Mouse (Mus musculus): ENCODE data around the gene Snrpf.
"Not testable (repeated sequence)": the region's sequence is repeated elsewhere in the genome, so short reads cannot be mapped to it uniquely, and the experiment has no call there.

Gene Snrpf

DNA sequence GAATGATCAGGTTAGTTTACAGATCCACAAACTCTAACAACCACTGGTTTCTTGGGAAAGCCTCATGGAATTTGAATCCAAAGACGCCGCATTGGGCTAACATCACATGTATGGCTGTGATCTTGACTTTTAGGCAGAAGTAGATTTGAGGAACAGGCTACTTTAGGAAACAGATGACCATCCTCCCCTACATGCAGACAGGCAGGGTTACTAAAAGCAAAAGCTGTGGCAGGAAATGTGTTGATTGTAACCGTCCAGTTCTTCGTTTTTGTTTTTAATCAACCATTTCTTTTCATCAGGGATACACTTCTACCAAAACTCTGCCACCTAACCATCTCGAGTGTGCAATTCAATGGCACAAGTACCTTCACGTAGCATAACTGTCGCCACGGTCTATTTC, 13.5 kb downstream of the Snrpf start:
- no peak for DNase-seq (ENCODE audit: low spot score in 2 of 2)

DNA sequence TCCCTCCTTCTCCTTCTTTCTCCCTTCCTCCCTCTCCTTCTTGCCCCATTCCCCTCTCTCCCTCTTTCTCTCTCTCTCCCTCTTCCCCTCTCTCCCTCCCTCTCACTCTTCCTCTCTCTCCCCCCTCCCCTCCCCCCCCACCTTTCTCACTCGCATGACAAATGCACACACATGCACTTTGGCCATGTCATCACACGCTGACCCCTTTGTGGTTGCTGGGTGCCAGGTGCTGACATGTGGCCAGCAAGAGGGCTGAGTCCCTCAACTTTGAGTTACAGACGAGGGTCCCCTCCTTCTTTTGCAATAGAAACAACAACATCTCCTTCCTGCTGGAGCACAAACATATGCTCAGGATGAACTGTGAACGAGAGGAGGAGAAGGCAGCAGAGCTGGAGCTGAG, 14.5 kb downstream of the Snrpf start:
- DNase-seq (ENCODE audit: low spot score in 2 of 2) = no peak

DNA sequence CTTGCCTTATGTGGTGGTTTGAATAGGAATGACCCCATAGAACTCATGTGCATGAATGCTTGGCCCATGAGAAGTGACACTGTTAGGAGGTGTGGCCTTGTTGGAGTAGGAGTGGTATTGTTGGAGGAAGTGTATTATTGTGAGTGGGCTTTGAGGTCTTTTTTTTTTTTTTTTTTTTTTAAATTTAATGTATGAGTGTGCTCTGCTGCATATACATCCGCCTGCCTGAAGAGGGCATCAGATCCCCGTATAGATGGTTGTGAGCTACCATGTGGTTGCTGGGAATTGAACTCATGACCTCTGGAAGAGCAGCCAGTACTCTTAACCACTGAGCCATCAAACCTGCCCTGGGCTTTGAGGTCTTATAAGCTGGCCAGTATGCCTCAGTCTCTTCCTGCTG, 17.3 kb downstream of the Snrpf start:
- no peak for DNase-seq (ENCODE audit: low spot score in 2 of 2)

DNA sequence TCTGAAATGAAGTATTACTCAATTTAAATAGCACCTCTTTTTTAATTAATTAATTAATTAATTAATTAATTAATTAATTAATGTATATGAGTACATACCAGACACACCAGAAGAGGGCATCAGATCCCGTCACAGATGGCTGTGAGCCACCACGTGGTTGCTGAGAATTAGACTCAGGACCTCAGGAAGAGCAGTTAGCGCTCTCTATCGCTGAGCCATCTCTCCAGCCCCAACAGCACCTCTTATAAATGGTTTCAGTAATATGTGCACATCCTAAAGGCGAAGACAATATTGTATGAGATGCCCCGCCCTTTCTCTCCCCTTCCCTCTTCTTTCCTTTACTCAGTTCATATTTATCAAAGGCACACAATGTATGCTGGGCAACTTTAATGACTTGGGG, 20.8 kb downstream of the Snrpf start:
- DNase-seq (ENCODE audit: low spot score in 2 of 2) = no peak

DNA sequence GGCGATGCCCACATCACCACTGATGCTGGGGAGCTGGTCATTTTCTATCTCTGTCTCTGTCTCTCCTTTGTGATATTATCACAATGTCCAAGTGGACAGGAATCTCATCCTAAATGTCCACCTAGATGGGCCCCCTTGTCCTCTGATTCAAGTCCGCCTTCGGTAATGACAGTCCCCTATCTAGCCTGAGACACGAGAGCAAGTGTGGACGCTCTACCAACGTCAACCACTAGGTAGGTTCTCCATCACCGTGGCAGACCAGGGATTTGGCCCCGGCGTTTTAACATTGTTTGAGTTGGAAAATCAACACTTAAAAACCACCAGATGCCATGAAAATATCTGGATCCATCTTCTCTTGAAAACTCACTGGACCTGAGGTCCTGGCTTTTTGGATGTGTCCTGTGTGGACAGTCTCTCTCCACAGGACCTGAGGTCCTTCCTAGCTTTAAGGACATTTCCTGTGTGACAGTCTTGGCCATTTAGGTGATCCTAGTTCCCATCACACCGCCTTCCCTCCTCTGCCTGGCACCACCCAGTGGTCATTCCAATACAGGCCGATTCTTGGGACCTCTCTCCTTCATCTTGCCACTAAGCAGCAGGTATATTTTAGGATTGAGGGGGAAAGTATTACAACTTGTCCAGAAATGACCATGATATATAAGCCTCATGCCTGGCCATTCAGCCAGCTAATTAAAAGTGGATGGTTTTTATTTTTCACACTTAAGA, 21.5 kb downstream of the Snrpf start:
- DNase-seq (ENCODE audit: low spot score in 2 of 2) = no peak

DNA sequence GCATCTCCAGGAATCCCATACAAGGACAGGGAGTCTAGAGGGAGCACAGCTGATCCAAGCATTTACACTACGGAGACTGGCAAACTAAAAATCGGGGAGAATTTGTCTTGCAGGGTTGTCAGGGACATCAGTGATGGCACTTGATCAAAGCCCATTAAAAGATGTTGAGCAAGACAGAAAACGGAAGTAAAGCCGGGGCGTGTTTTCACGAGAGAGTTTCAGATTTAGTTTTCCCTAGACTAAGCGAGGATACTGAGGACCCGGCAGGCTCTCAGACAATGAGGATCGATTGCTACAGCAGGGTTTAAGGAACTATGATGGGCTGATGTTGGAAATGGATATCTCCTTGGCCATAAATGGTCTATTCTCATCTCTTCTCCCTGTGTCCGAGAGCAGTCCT, 22.4 kb downstream of the Snrpf start:
- DNase-seq (ENCODE audit: low spot score in 2 of 2) = no peak

DNA sequence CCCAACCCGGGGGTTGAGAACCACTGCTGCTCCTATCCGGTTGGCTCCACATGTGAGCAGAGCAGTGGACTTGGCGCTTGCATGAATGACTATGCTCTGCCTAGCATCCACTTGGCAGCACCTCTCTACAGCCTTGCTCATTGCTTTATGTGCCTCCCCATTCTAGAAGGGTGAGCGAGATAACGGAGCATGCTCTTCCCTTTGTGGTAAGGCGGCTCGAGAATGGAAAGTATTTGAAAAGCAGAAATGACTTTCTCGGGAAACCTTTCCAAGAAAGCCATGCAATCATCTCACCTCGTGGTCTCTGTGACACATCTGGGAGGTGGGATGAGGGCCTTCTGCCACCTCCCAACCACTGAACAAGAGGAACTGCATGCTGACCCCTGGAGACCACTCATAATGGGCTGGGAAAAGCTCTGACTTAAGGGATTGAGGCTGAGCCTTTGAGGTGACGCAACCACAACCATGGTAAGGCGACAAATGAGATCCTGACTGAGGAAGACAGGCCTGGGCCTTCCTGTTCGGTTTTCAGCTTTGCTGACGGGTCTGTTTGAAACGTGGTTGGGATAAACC, 24.9 kb downstream of the Snrpf start:
- no peak for DNase-seq (ENCODE audit: low spot score in 2 of 2)

DNA sequence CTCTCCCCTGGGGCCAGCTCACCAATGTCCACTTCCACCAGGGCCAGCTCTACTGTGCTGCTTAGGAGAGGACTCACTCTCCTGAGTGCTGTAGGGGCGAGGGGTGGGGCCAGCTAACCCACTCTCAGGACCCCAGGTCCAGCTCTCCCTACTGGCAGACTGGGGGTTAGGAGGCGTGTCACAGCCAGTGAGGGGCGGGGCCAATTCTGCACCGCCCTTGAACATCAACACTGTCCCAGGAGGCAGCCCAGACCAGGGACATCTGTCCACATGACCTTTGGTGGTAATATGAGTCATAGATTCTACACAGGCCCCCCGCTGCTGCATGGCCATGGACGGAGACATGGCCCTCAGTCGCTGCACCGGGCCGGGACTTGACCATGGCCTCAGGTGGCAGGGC, 29.7 kb downstream of the Snrpf start:
- no peak for DNase-seq (ENCODE audit: low spot score in 2 of 2)

DNA sequence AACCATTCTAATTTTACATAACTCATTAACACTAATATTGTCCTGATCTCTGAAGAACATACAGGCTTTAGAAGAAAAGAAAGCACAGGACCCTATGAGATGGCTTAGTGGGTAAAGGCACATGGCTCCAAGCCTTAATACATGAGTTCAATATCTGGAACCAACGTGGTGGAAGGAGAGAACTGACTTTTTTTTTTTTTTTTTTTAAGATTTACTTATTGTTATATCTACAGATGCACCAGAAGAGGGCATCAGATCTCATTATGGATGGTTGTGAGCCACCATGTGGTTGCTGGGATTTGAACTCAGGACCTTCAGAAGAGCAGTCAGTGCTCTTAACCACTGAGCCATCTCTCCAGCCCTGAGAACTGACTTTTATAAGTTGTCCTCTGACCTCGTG, 31.5 kb downstream of the Snrpf start:
- DNase-seq (ENCODE audit: low spot score in 2 of 2) = not testable (repeated sequence)

DNA sequence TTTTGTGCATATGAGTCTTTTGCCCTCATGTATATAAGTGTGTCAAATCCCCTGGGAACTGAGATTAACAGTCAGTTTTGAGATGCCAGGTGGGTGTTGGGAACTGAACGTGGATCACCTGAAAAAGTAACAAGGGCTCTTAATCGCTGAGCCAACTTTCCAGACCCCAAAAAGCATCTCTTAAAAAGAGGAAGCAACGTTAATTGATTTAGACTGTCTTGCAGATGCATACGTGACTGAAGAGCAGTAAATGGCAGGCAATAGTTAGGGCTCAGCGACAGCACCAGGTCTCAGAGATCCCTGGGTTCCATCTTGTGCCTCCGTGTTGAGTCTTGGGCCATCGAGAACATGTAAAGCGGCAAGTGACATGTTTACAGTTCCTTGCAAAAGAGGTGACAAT, 36.9 kb downstream of the Snrpf start:
- DNase-seq (ENCODE audit: low spot score in 2 of 2) = no peak

DNA sequence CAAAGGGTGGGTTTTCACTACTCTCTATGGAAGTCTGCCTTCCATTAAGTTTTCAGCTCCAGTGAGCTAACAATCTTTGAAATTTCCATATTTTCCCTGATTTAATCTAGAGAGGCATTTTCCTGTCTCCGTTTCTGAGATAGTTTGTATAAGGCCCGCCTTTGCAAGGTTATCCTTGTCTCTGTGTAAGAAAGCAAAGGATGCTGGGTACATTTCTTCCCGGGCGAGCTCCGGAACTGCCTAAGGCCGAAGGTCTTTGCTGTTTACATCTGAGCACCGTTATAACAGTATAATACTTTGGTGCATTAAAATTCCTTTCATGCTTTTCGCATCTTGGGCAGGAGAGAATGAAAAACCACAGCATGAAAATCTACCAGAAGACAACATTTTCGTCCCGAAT, 39.7 kb downstream of the Snrpf start:
- no peak for DNase-seq (ENCODE audit: low spot score in 2 of 2)

DNA sequence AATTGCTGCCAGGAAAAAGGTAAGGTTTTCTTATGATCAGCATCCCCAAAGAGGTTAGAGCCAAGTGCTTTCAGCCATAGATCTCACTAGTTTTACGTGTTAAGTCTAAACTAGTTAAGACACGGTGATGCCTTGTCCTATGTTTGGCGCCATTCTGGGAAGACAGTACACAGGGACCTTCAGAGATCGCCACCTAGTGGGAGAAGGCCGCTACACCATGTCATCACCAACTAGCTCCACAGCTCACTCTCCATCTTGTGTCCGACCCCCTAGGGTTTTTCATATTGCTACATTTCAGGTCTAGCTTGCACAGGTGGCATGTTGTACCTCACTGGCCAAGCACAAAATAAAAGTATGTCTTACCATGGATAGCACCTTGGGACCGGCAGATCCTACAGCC, 40.5 kb downstream of the Snrpf start:
- DNase-seq (ENCODE audit: low spot score in 2 of 2) = peak; percentile 46 to 64

DNA sequence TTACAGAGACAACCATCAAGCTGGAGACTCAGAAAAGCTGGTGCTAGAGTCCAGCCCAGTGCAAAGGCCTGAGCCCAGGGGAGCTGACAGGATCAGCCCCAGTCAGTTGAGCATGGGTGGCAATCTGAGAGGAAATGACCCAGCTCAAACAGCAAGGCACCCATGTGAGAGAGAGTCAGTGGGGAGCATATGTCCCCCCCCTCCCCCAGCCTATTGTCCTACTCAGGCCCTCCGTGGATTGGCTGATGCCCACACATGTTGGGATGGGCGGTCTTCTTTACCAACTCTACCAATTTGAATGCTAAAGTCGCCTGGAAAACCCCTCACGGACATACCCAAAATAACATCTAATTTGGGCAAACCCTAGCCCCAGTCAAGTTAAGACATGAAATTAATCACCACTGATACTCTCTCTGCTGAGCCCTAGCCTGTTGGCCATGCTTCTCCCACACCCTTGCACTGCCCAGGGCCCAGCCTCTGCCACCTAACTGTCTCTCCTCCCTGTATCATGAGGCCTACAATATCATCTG, 41.7 kb downstream of the Snrpf start:
- DNase-seq (ENCODE audit: low spot score in 2 of 2) = no peak

DNA sequence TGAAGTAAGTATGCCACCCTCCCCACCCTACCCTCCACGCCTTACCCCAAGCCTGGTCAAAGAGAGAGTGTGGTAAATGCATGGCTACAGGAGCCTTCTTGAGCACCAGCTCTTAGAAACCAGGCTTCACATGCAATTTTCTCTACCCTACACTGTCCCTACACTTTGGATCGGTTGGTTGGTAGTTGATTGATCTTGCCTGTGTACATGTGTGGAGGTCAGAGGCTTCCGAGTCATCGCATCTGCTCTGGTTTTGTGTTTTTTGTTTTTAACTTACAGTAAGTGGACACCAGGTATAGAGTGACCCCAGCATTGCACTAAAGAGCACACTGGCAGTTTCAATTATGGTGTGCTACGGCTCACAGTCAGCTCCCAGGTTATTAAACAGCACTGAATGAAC, 45.3 kb downstream of the Snrpf start:
- DNase-seq (ENCODE audit: low spot score in 2 of 2) = no peak

DNA sequence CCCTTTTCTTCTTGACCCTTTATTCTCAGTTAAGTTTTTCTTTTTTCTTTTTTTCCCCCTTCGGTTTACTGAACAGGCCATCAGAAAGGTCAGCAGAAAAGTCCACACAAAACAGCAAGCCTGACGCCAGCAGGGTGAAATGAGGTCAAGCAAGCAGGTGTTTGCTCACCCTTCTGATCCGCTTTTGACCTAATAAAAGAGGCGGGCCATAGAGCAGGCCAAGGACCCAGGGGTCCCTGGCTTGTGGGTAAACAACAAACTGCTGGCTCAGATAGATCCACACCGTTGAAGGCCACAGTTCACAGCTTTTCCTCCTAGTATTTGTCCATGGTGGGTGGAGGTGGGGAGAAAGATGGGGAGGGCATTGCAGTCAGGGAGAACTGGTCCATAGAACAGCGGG, 46.3 kb downstream of the Snrpf start:
- DNase-seq (ENCODE audit: low spot score in 2 of 2) = no peak

DNA sequence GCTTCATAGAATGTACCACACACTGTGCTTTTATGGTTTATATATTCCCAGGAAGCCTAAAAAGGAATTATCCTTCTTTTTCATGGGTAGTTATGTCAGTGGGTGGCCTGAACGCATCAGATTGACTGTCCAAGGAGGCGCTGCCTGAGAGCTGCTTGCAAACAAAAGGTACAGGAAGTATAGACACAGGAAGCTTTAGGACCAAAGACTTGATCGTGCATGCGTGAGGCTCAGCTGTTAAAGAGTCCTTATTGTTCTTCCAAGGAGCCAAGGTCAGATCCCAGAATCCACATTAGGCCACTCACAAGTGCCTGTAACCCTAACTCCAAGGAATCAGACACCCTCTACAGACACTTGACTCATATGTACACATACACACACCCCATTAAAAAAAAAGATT, 47.1 kb downstream of the Snrpf start:
- no peak for DNase-seq (ENCODE audit: low spot score in 2 of 2)

DNA sequence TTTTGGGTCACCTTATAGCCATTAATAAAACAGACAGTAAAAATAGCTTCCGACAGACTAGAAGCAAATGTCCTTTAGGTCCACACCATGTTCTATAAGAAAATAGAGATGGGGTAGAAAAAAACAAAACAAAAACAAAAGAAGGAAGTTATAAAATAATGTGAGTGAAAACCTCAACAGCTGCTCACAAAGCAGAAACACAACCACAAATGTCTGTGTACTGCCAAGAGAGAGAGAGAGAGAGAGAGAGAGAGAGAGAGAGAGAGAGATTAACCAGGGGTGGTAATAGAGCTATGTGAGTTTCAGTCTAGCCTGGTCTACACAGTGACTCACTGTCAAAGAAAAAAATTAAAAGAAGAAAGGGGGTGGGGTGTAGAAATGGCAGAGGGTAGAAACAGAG, 47.9 kb downstream of the Snrpf start:
- DNase-seq (ENCODE audit: low spot score in 2 of 2) = no peak

DNA sequence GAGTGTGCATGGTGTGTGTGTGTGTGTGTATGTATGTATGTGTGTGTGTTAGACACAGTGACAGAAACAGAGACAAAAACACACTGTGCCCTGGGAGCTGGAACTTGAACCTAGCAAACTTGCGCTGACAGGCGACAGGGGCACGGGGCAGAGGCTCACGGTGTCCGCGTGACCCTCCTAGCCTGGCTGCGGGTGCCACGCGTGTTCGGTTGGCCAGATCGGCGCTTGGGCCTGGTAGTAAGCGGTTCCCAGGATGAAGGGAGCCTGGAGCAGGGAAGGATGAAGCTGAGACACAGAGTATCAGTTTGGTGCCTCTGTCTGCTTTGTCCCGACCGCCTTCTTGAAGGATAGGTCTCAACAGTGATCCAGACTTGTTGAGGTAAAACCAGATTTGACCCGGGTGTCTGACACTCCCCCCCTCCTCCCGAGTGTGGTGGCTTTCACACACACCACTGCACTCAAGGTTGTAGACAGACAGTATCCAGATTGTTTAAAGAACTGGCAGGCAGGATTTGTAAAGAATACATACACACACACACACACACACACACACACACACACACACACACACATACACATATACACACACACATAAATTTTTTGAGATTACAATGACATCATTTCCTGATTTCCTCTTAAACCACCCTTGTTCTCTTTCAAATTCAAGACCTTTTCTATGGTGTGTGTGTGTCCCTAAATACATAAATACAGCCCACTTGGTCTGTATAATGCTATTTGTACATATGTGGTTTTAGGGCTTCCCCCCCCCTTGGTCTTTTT, 48.9 kb downstream of the Snrpf start, which contains the start of gene Ccdc38:
Gene Ccdc38, plus strand, starts transcription at position 202 of the 780 bp plus-strand sequence.
- DNase-seq (ENCODE audit: low spot score in 2 of 2) = peak in 1 of 2 experiments; percentile 2

DNA sequence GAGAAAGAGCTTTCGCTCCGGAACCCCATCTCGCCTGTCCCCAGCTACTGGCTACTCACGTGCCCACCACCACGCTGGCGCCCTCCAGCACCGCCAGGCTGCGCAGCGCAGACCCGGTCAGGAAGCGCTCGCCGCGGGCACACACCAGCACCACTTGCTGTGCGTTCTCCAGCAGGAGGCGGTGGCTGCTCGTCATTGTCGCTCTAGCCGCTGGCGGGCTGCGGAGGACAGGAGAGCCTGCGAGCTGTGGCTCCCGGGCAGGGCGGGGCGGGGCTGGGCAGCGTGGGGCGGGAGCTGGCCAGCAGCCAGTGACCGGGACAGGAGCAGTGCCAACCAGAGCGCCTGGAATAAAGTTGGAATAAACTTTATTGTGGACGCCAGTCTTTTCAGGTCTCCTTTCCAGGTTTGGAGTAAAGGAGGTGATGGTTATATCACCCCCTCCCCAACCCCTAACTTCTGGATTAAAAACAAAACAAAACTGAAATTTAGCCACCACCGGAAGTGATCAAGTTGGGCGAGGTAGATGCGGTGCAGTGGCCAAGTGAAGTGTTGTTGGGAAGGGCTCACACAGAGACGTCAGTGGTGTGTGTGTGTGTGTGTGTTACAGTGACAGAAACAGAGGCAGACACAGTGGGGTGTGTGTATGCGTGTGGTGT, 49.6 kb downstream of the Snrpf start, which contains the start of gene Amdhd1:
Gene Amdhd1, minus strand, starts transcription at position 259 of the 656 bp plus-strand sequence.
- peak; percentile 69 to 82 for DNase-seq (ENCODE audit: low spot score in 2 of 2)

DNA sequence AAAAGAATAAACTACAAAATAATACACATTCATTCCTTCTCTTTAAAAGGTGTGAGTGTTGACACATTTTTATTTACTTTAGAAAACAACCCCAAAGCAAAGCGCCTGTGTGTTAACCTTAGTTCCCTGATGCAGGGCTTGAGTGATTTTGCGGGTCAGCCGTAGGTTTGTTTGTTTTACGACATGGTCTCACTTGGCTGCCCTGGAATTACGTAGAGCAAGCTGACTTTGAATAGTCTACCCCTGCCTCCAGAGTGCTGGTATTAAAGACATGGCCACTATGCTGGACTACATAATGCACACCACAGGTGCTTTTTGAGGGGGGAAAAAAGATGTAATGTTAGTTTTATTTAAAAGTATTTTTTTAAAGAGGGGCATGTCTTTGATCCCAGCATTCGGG, 50.7 kb downstream of the Snrpf start:
- no peak for DNase-seq (ENCODE audit: low spot score in 2 of 2)

DNA sequence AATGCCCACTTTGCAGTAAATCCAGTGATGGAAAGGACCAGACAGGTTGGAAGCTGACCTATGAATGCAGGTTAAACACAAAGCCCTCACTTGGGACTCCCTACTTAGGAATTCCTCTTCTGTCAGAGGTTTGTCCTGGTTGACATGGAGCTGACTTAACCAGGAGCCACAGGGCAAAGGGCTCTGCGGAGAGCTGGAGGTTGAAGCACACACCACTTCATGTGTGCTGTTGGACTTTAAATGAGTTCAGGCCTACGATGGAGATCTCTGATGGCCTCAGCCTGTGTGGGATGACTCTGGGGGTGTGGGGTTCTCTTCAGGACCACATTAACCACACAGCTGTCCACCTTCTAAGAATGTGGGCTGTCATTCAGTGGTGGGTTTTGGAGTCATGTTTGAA, 51.2 kb downstream of the Snrpf start:
- DNase-seq (ENCODE audit: low spot score in 2 of 2) = no peak
